ENCODE assay signal across 8 mouse cellular contexts in genomic region chr12:80108896-80109668, GRCm38 (mm10). TPM values are rescaled to one million over a fixed set of nuclear protein-coding genes. Genes with fewer than 3 reads are reported as not detected.
A peak's percentile ranks its signal among the peaks of the same experiment; 100 is the strongest.
DNase-seq lines count a peak whose midpoint lies in the region; ATAC-seq and TF ChIP-seq lines count a peak whose summit lies in the region.
"Not testable (repeated sequence)": the region's sequence is repeated elsewhere in the genome, so short reads cannot be mapped to it uniquely, and the experiment has no call there.

No protein-coding gene starts in this region.

- H3K4me3 ChIP-seq in embryonic fibroblast, embryonic 13.5 days (ENCODE audit: insufficient read depth, low read length) = peak overlapping the region; percentile 97
- peak overlapping the region; percentile 81 for H3K4me3 ChIP-seq in heart, embryonic 15.5 days
- peak overlapping the region; percentile 94 for H3K4me3 ChIP-seq in kidney, embryonic 16.5 days (ENCODE audit: low read length)
- H3K4me3 ChIP-seq in liver, embryonic 13.5 days (replicated peaks) = peak overlapping the region; percentile 82
- H3K4me3 ChIP-seq in myocyte = not testable (repeated sequence)

- peak overlapping the region; percentile 24; the same call in 1 of the 2 replicates for H3K27ac ChIP-seq in embryonic fibroblast, embryonic 13.5 days (ENCODE audit: insufficient read depth, low read length)
- H3K27ac ChIP-seq in heart, embryonic 15.5 days = peak overlapping the region; percentile 83
- peak overlapping the region; percentile 100 for H3K27ac ChIP-seq in kidney, embryonic 16.5 days (ENCODE audit: low read length)
- not testable (repeated sequence) for H3K27ac ChIP-seq in liver, embryonic 13.5 days

- ATAC-seq in heart, embryonic 15.5 days (replicated peaks; ENCODE audit: insufficient number of reproducible peaks, insufficient read depth, low FRiP score, low read depth); kidney, embryonic 16.5 days (ENCODE audit: low FRiP score, low TSS enrichment); liver, embryonic 13.5 days (ENCODE audit: low read depth): not testable (repeated sequence)

- H3K4me2 ChIP-seq in heart, embryonic 15.5 days = peak overlapping the region; percentile 78
- peak overlapping the region; percentile 88 for H3K4me2 ChIP-seq in kidney, embryonic 16.5 days (replicated peaks; ENCODE audit: low read depth, low read length)
- peak overlapping the region; percentile 98 for H3K4me2 ChIP-seq in liver, embryonic 13.5 days
- peak overlapping the region; percentile 76 for H3K4me2 ChIP-seq in myocyte (ENCODE audit: low read depth)

- not testable (repeated sequence) for H3K27me3 ChIP-seq in heart, embryonic 15.5 days; kidney, embryonic 16.5 days (ENCODE audit: insufficient read depth, low read length); liver, embryonic 13.5 days; myocyte (ENCODE audit: control insufficient read depth, insufficient read depth, insufficient read length)

- H3K9me3 ChIP-seq in heart, embryonic 15.5 days (replicated peaks); kidney, embryonic 16.5 days (ENCODE audit: low read length); liver, embryonic 13.5 days (replicated peaks): not testable (repeated sequence)

- peaks cover 17% of the 10 kb centered on the region for H3K36me3 ChIP-seq in heart, embryonic 15.5 days
- peaks cover 26% of the 10 kb centered on the region for H3K36me3 ChIP-seq in kidney, embryonic 16.5 days (ENCODE audit: insufficient read depth, low read length)
- H3K36me3 ChIP-seq in liver, embryonic 13.5 days = peaks cover 30% of the 10 kb centered on the region
- H3K36me3 ChIP-seq in myocyte (ENCODE audit: control insufficient read depth, insufficient read depth) = peaks cover 16% of the 10 kb centered on the region

- not testable (repeated sequence) for H3K4me1 ChIP-seq in embryonic fibroblast, embryonic 13.5 days (ENCODE audit: control insufficient read depth, insufficient read depth, low read length)
- H3K4me1 ChIP-seq in heart, embryonic 15.5 days (replicated peaks) = peaks cover 20% of the 10 kb centered on the region
- peaks cover 17% of the 10 kb centered on the region for H3K4me1 ChIP-seq in kidney, embryonic 16.5 days (ENCODE audit: insufficient read depth, low read length)
- H3K4me1 ChIP-seq in liver, embryonic 13.5 days (replicated peaks) = peaks cover 36% of the 10 kb centered on the region

- peak overlapping the region; percentile 99 for H3K9ac ChIP-seq in heart, embryonic 15.5 days
- H3K9ac ChIP-seq in kidney, embryonic 16.5 days (replicated peaks; ENCODE audit: low read length) = peak overlapping the region; percentile 99
- H3K9ac ChIP-seq in liver, embryonic 13.5 days = peak overlapping the region; percentile 92

- DNase-seq in 3T3-L1 (ENCODE audit: low read depth, low spot score) = peak; percentile 73
- peak; percentile 87 to 92 for DNase-seq in adrenal gland, postnatal 36 days
- peak; percentile 60 for DNase-seq in liver, embryonic 13.5 days
- DNase-seq in spleen, postnatal 4 days (ENCODE audit: low spot score in 2 of 2) = peak; percentile 82 to 95

- TF ChIP-seq CTCF in embryonic fibroblast, embryonic 13.5 days (IDR thresholded peaks at IDR 0.05; ENCODE audit: borderline replicate concordance, insufficient read depth, low read length) = peak; percentile 42

- WGBS in heart, embryonic 15.5 days = 9% methylated on average over 11 of the region's 11 CpGs
- 6% methylated on average over 11 of the region's 11 CpGs for WGBS in kidney, embryonic 16.5 days
- 13% methylated on average over 11 of the region's 11 CpGs for WGBS in liver, embryonic 13.5 days (ENCODE audit: insufficient replicate concordance)

- H3K79me2 ChIP-seq in myocyte (ENCODE audit: control insufficient read depth, insufficient read depth) = peaks cover 29% of the 10 kb centered on the region

- TF ChIP-seq POLR2A in embryonic fibroblast, embryonic 13.5 days (IDR thresholded peaks at IDR 0.05; ENCODE audit: low read depth, low read length); myocyte (IDR thresholded peaks at IDR 0.05; ENCODE audit: insufficient read length, low read depth): not testable (repeated sequence)

- H3ac ChIP-seq in myocyte (ENCODE audit: control insufficient read depth, insufficient read length) = not testable (repeated sequence)

TF ChIP-seq in myocyte, 11 proteins besides CTCF, POLR2A, EP300 and RAD21:
- peak in 1 of 3 experiments; percentile 6 for TF ChIP-seq MYOD1 (IDR thresholded peaks at IDR 0.05; ENCODE audit: control insufficient read depth in 1 of 3, insufficient read length in 2 of 3, low read depth in 2 of 3)
- peak; percentile 47 for TF ChIP-seq POLR2AphosphoS2 (IDR thresholded peaks at IDR 0.05; ENCODE audit: insufficient read length, low read depth)

RNA-seq across cellular contexts. Expression of gene Zfp36l1, which starts 3.7 kb away (rescaled TPM):
- total RNA-seq in adrenal gland, postnatal 36 days (2021) = 100 to 1,000 TPM; 230 to 283 TPM
- 72.6 and 139 TPM in 2 replicates for polyA plus RNA-seq in embryonic fibroblast, embryonic 13.5 days (2011; ENCODE audit: insufficient read length, low read depth, missing spikeins)
- polyA plus RNA-seq in heart, embryonic 15.5 days (2015; fragmentation: Nextera tagmentation; extraction: Ambion mirVana) = 94.7 and 107 TPM in 2 replicates
- polyA plus RNA-seq in kidney, embryonic 16.5 days (2015; fragmentation: Nextera tagmentation; extraction: Ambion mirVana) = 130 and 153 TPM in 2 replicates
- polyA plus RNA-seq in liver, embryonic 13.5 days (2015; fragmentation: Nextera tagmentation; extraction: Ambion mirVana) = 18.3 and 20.7 TPM in 2 replicates
- polyA plus RNA-seq in myocyte (2012; fragmentation: generic; extraction: Trizol) = 35.7 TPM
